Mouse (Mus musculus): ENCODE measurements at regions not wholly inside any gene's neighbourhood (a gene's known extent, or its start where the extent isn't known, plus 50 kb on each side); places are given as distances from the start of the nearest gene placed in this dataset.
A peak's percentile ranks its signal among the peaks of the same experiment; 100 is the strongest.
"Not testable (repeated sequence)": the region's sequence is repeated elsewhere in the genome, so short reads cannot be mapped to it uniquely, and the experiment has no call there.

GRCm38 (mm10) chr11:91310212-91310742 lies 267.1 kb downstream of the Kif2b start:
- WGBS = 74% methylated on average over 3 of the region's 3 CpGs
- Histone ChIP-seq H3K36me3 (replicated peaks; ENCODE audit: control insufficient read depth, insufficient read depth, low read length) (no peaks in the 10 kb centered on the region), H3K9ac (replicated peaks; ENCODE audit: low read depth, low read length) (no peak overlapping the region), H3K4me3 (ENCODE audit: low read depth, low read length) (no peak overlapping the region), H3K4me1 (ENCODE audit: control insufficient read depth, insufficient read depth) (no peaks in the 10 kb centered on the region), H3K27ac (ENCODE audit: low read depth) (no peak overlapping the region), H3K9me3 (replicated peaks; ENCODE audit: control insufficient read depth, low read length) (no peaks in the 10 kb centered on the region), H3K4me2 (ENCODE audit: low read depth, low read length) (no peak overlapping the region), H3K27me3 (ENCODE audit: control insufficient read depth, insufficient read depth, low read length) (no peaks in the 10 kb centered on the region)
- DNase-seq (ENCODE audit: low spot score) (no peak), ATAC-seq (ENCODE audit: insufficient read depth, low read depth) (no peak)
- TF ChIP-seq EP300 (IDR thresholded peaks at IDR 0.05; ENCODE audit: low read depth) (no peak), CTCF (IDR thresholded peaks at IDR 0.05; ENCODE audit: low read depth) (no peak)

GRCm38 (mm10) chr11:91289194-91290123 lies 287.9 kb downstream of the Kif2b start:
- no peak overlapping the region for H3K4me2 ChIP-seq (ENCODE audit: low read depth, low read length)
- H3K4me3 ChIP-seq (ENCODE audit: low read depth, low read length) = no peak overlapping the region
- no peak for ATAC-seq (ENCODE audit: insufficient read depth, low read depth)
- H3K4me1 ChIP-seq (ENCODE audit: control insufficient read depth, insufficient read depth) = no peaks in the 10 kb centered on the region
- H3K36me3 ChIP-seq (replicated peaks; ENCODE audit: control insufficient read depth, insufficient read depth, low read length) = no peaks in the 10 kb centered on the region
- no peak overlapping the region for H3K27ac ChIP-seq (ENCODE audit: low read depth)
- 59% methylated on average over 10 of the region's 10 CpGs for WGBS
- H3K9ac ChIP-seq (replicated peaks; ENCODE audit: low read depth, low read length) = no peak overlapping the region
- TF ChIP-seq CTCF (IDR thresholded peaks at IDR 0.05; ENCODE audit: low read depth) = peak; percentile 46
- TF ChIP-seq EP300 (IDR thresholded peaks at IDR 0.05; ENCODE audit: low read depth) = no peak
- DNase-seq (ENCODE audit: low spot score) = no peak
- H3K27me3 ChIP-seq (ENCODE audit: control insufficient read depth, insufficient read depth, low read length) = no peaks in the 10 kb centered on the region
- H3K9me3 ChIP-seq (replicated peaks; ENCODE audit: control insufficient read depth, low read length) = no peaks in the 10 kb centered on the region

GRCm38 (mm10) chr11:91286376-91286775 lies 291.0 kb downstream of the Kif2b start:
- no peaks in the 10 kb centered on the region for H3K36me3 ChIP-seq (replicated peaks; ENCODE audit: control insufficient read depth, insufficient read depth, low read length)
- no peak overlapping the region for H3K4me3 ChIP-seq (ENCODE audit: low read depth, low read length)
- no peaks in the 10 kb centered on the region for H3K4me1 ChIP-seq (ENCODE audit: control insufficient read depth, insufficient read depth)
- no peak overlapping the region for H3K27ac ChIP-seq (ENCODE audit: low read depth)
- no peaks in the 10 kb centered on the region for H3K9me3 ChIP-seq (replicated peaks; ENCODE audit: control insufficient read depth, low read length)
- DNase-seq (ENCODE audit: low spot score) (no peak), ATAC-seq (ENCODE audit: insufficient read depth, low read depth) (no peak)
- TF ChIP-seq EP300 (IDR thresholded peaks at IDR 0.05; ENCODE audit: low read depth) (no peak), CTCF (IDR thresholded peaks at IDR 0.05; ENCODE audit: low read depth) (no peak)
- H3K27me3 ChIP-seq (ENCODE audit: control insufficient read depth, insufficient read depth, low read length) = no peaks in the 10 kb centered on the region
- no peak overlapping the region for H3K4me2 ChIP-seq (ENCODE audit: low read depth, low read length)
- H3K9ac ChIP-seq (replicated peaks; ENCODE audit: low read depth, low read length) = no peak overlapping the region

GRCm38 (mm10) chr11:91262216-91262615 lies 315.1 kb downstream of the Kif2b start:
- DNase-seq (ENCODE audit: low spot score) (peak; percentile 7), ATAC-seq (ENCODE audit: insufficient read depth, low read depth) (no peak)
- H3K27ac ChIP-seq (ENCODE audit: low read depth) = no peak overlapping the region
- H3K9me3 ChIP-seq (replicated peaks; ENCODE audit: control insufficient read depth, low read length) = no peaks in the 10 kb centered on the region
- no peak overlapping the region for H3K4me2 ChIP-seq (ENCODE audit: low read depth, low read length)
- H3K27me3 ChIP-seq (ENCODE audit: control insufficient read depth, insufficient read depth, low read length) = no peaks in the 10 kb centered on the region
- H3K4me1 ChIP-seq (ENCODE audit: control insufficient read depth, insufficient read depth) = no peaks in the 10 kb centered on the region
- no peaks in the 10 kb centered on the region for H3K36me3 ChIP-seq (replicated peaks; ENCODE audit: control insufficient read depth, insufficient read depth, low read length)
- no peak overlapping the region for H3K9ac ChIP-seq (replicated peaks; ENCODE audit: low read depth, low read length)
- no peak overlapping the region for H3K4me3 ChIP-seq (ENCODE audit: low read depth, low read length)
- WGBS = 43% methylated on average over 4 of the region's 4 CpGs
- no peak for TF ChIP-seq EP300 (IDR thresholded peaks at IDR 0.05; ENCODE audit: low read depth)
- TF ChIP-seq CTCF (IDR thresholded peaks at IDR 0.05; ENCODE audit: low read depth) = no peak

GRCm38 (mm10) chr11:91242061-91242460 lies 335.3 kb downstream of the Kif2b start:
- not testable (repeated sequence) for H3K27me3 ChIP-seq (ENCODE audit: control insufficient read depth, insufficient read depth, low read length); H3K4me1 ChIP-seq (ENCODE audit: control insufficient read depth, insufficient read depth); DNase-seq (ENCODE audit: low spot score); ATAC-seq (ENCODE audit: insufficient read depth, low read depth); H3K4me2 ChIP-seq (ENCODE audit: low read depth, low read length); H3K9ac ChIP-seq (replicated peaks; ENCODE audit: low read depth, low read length); H3K9me3 ChIP-seq (replicated peaks; ENCODE audit: control insufficient read depth, low read length); H3K27ac ChIP-seq (ENCODE audit: low read depth); H3K36me3 ChIP-seq (replicated peaks; ENCODE audit: control insufficient read depth, insufficient read depth, low read length); H3K4me3 ChIP-seq (ENCODE audit: low read depth, low read length)
- 62% methylated on average over 3 of the region's 3 CpGs for WGBS
